ENCODE assay signal across 8 mouse cellular contexts in genomic region chr9:57209316-57209715, GRCm38 (mm10). TPM values are rescaled to one million over a fixed set of nuclear protein-coding genes. Genes with fewer than 3 reads are reported as not detected.
DNase-seq lines count a peak whose midpoint lies in the region; ATAC-seq lines count a peak whose summit lies in the region.

No protein-coding gene starts in this region.

- no peak overlapping the region for H3K9ac ChIP-seq in heart, embryonic 11.5 days (ENCODE audit: low read depth, low read length)

- H3K4me1 ChIP-seq in heart, embryonic 11.5 days (ENCODE audit: control insufficient read depth, insufficient read depth, low read length), result no peaks in the 10 kb centered on the region

- no peak for ATAC-seq in heart, embryonic 11.5 days (replicated peaks; ENCODE audit: insufficient number of reproducible peaks, low FRiP score, low TSS enrichment)
- 0 out of 2 replicates have a peak, but pooled peaks have one; percentile 23 for ATAC-seq in megakaryocyte progenitor cell, adult 5-6 weeks (replicated peaks; ENCODE audit: poor library complexity)
- ATAC-seq in megakaryocyte, adult 5-6 weeks (ENCODE audit: poor library complexity, severe bottlenecking), result no peak

- H3K4me3 ChIP-seq in heart, embryonic 11.5 days (ENCODE audit: low read depth, low read length), result no peak overlapping the region

- H3K36me3 ChIP-seq in heart, embryonic 11.5 days (ENCODE audit: control insufficient read depth, insufficient read depth, low read length), result no peaks in the 10 kb centered on the region

- 30% methylated on average over 3 of the region's 3 CpGs for WGBS in heart, embryonic 11.5 days (ENCODE audit: insufficient replicate concordance)
- WGBS in large intestine, adult 2 months, result 31% methylated on average over 3 of the region's 3 CpGs

- no peaks in the 10 kb centered on the region for H3K9me3 ChIP-seq in heart, embryonic 11.5 days (replicated peaks; ENCODE audit: control insufficient read depth, low read length)

- no peak overlapping the region for H3K27ac ChIP-seq in heart, embryonic 11.5 days (ENCODE audit: low read depth, low read length)

- no peaks in the 10 kb centered on the region for H3K27me3 ChIP-seq in heart, embryonic 11.5 days (ENCODE audit: control insufficient read depth, insufficient read depth, low read length)

- H3K4me2 ChIP-seq in heart, embryonic 11.5 days, result no peak overlapping the region

- DNase-seq in heart, adult 11 months, result peak; percentile 18
- peak; percentile 30 for DNase-seq in urinary bladder, postnatal 25 days (ENCODE audit: low spot score)
- DNase-seq in urinary bladder, postnatal 10 days (ENCODE audit: low spot score), result no peak
- DNase-seq in cerebellum, postnatal 25 days, result peak; percentile 35 to 70
- peak; percentile 33 for DNase-seq in large intestine, adult 2 months (ENCODE audit: low read depth, low spot score)

RNA-seq across cellular contexts. Expression of gene Trcg1, which starts 27.0 kb away (rescaled TPM):
- not detected in 2 replicates for polyA plus RNA-seq in heart, embryonic 11.5 days (2014; fragmentation: Nextera tagmentation; extraction: Ambion mirVana)
- not detected in 2 replicates for polyA plus RNA-seq in large intestine, adult 2 months (2012; rRNA removed)
- total RNA-seq in megakaryocyte progenitor cell, adult 5-6 weeks (2015), result not detected in 2 replicates
- total RNA-seq in megakaryocyte progenitor cell, adult 5-6 weeks (2017), result not detected in 2 replicates
- total RNA-seq in megakaryocyte, adult 5-6 weeks (2015), result not detected in 2 replicates
- total RNA-seq in megakaryocyte, adult 5-6 weeks (2017), result not detected in 2 replicates

RNA-seq across cellular contexts. Expression of gene Commd4, which starts 51.2 kb away (rescaled TPM):
- polyA plus RNA-seq in heart, embryonic 11.5 days (2014; fragmentation: Nextera tagmentation; extraction: Ambion mirVana), result 65.8 and 67.9 TPM in 2 replicates
- 134 and 148 TPM in 2 replicates for polyA plus RNA-seq in large intestine, adult 2 months (2012; rRNA removed)
- total RNA-seq in megakaryocyte progenitor cell, adult 5-6 weeks (2015), result 74.4 and 76.3 TPM in 2 replicates
- total RNA-seq in megakaryocyte progenitor cell, adult 5-6 weeks (2017), result 92.0 and 128 TPM in 2 replicates
- 100 and 108 TPM in 2 replicates for total RNA-seq in megakaryocyte, adult 5-6 weeks (2015)
- 150 and 151 TPM in 2 replicates for total RNA-seq in megakaryocyte, adult 5-6 weeks (2017)

RNA-seq across cellular contexts. Expression of gene 1700017B05Rik, which starts 53.1 kb away (rescaled TPM):
- 15.5 and 16.2 TPM in 2 replicates for polyA plus RNA-seq in heart, embryonic 11.5 days (2014; fragmentation: Nextera tagmentation; extraction: Ambion mirVana)
- polyA plus RNA-seq in large intestine, adult 2 months (2012; rRNA removed), result 15.9 and 18.8 TPM in 2 replicates
- total RNA-seq in megakaryocyte progenitor cell, adult 5-6 weeks (2015), result 33.8 and 42.4 TPM in 2 replicates
- total RNA-seq in megakaryocyte progenitor cell, adult 5-6 weeks (2017), result 17.8 and 25.6 TPM in 2 replicates
- total RNA-seq in megakaryocyte, adult 5-6 weeks (2015), result 15.6 and 17.9 TPM in 2 replicates
- 8.4 and 15.1 TPM in 2 replicates for total RNA-seq in megakaryocyte, adult 5-6 weeks (2017)
